Mouse (Mus musculus) CH12.LX (cell line): ENCODE results near the gene Ceacam20. TPM values are rescaled to one million over a fixed set of nuclear protein-coding genes. Genes with fewer than 3 reads are reported as not detected.
"Not testable (repeated sequence)": the region's sequence is repeated elsewhere in the genome, so short reads cannot be mapped to it uniquely, and the experiment has no call there.

ENCODE experiments used
- DNase-seq: peaks from one replicate; pipeline ENCODE4 v3.0.0-alpha.2; 2013; ENCODE audit errors: extremely low read depth
- H3K27ac ChIP-seq: 2 replicates; pipeline ENCODE4 v1.5.1; 2012; ENCODE audit warnings: low read depth, mild to moderate bottlenecking, control low read depth, moderate library complexity; ENCODE audit not compliant: insufficient read depth
- H3K27me3 ChIP-seq: replicated peaks from 2 replicates; pipeline ENCODE3; 2012; ENCODE audit warnings: inconsistent platforms
- H3K36me3 ChIP-seq, 2 experiments: replicated peaks in 1 of 2; 2 replicates each; pipeline versions ENCODE3 to v1.6.1; 2012; ENCODE audit warnings: inconsistent platforms in 1 of 2, low read length in 1 of 2, mild to moderate bottlenecking in 1 of 2, mixed read lengths in 1 of 2, moderate library complexity in 1 of 2; ENCODE audit not compliant: control insufficient read depth in 1 of 2, insufficient read depth in 1 of 2
- H3K4me1 ChIP-seq, 2 experiments: 2 replicates each; pipeline ENCODE4 v1.6.1; 2012; ENCODE audit warnings: inconsistent platforms in 1 of 2, moderate library complexity in 1 of 2; ENCODE audit not compliant: insufficient read depth in 2 of 2, control insufficient read depth in 1 of 2
- H3K4me2 ChIP-seq: 2 replicates; pipeline ENCODE4 v1.6.1; 2012; ENCODE audit warnings: low read depth, mild to moderate bottlenecking, control low read depth; ENCODE audit not compliant: poor library complexity, insufficient read depth, severe bottlenecking
- H3K4me3 ChIP-seq, 3 experiments: fragments of 150-350 bp in 1 of 3; sonication (generic) in 1 of 3; replicated peaks in 1 of 3; 2 replicates each; pipeline versions ENCODE3 to v1.5.1; 2011 to 2012; ENCODE audit warnings: low read depth in 2 of 3, low read length in 2 of 3, mild to moderate bottlenecking in 2 of 3, moderate library complexity in 2 of 3, control low read depth in 1 of 3, improper control_type of control experiment in 1 of 3, inconsistent platforms in 1 of 3, mixed read lengths in 1 of 3; ENCODE audit not compliant: poor library complexity in 1 of 3
- H3K79me2 ChIP-seq: replicated peaks from 2 replicates; pipeline ENCODE4 v1.6.1; 2012; ENCODE audit warnings: mild to moderate bottlenecking, moderate library complexity; ENCODE audit not compliant: control insufficient read depth, poor library complexity, insufficient read depth, severe bottlenecking; ENCODE audit errors: extremely low read depth
- H3K9ac ChIP-seq: 2 replicates; pipeline ENCODE4 v1.6.1; 2012; ENCODE audit warnings: low read depth, mild to moderate bottlenecking, control low read depth, moderate library complexity; ENCODE audit not compliant: insufficient read depth
- H3K9me3 ChIP-seq: replicated peaks from 2 replicates; pipeline ENCODE3; 2012; ENCODE audit warnings: low read length, inconsistent platforms, mixed read lengths
- BHLHE40 ChIP-seq: IDR thresholded peaks from 2 replicates; pipeline ENCODE4 v1.6.1; 2011; ENCODE audit warnings: mild to moderate bottlenecking, low read depth, low read length, improper control_type of control experiment
- CTCF ChIP-seq, 2 experiments: IDR thresholded peaks in 1 of 2; conservative IDR thresholded peaks in 1 of 2; 2 replicates each; pipeline ENCODE4 v1.5.1; 2011 to 2012; ENCODE audit warnings: low read depth in 2 of 2, low read length in 2 of 2, improper control_type of control experiment in 1 of 2, inconsistent platforms in 1 of 2, mild to moderate bottlenecking in 1 of 2, moderate library complexity in 1 of 2
- ELF1 ChIP-seq: IDR thresholded peaks from 2 replicates; pipeline ENCODE4 v1.6.1; 2014; ENCODE audit warnings: low read depth, mild to moderate bottlenecking, inconsistent platforms, low read length, improper control_type of control experiment
- GABPA ChIP-seq: IDR thresholded peaks from 2 replicates; pipeline ENCODE4 v1.6.1; 2012; ENCODE audit warnings: low read depth, low read length, improper control_type of control experiment, inconsistent platforms; ENCODE audit not compliant: insufficient replicate concordance
- HCFC1 ChIP-seq: IDR thresholded peaks from 2 replicates; pipeline ENCODE4 v1.6.1; 2012; ENCODE audit warnings: low read depth, mild to moderate bottlenecking, inconsistent platforms, low read length, improper control_type of control experiment
- JUN ChIP-seq: IDR thresholded peaks from 2 replicates; pipeline ENCODE4 v1.6.1; 2011; ENCODE audit warnings: low read depth, mild to moderate bottlenecking, low read length, improper control_type of control experiment, moderate library complexity; ENCODE audit not compliant: insufficient read depth
- JUND ChIP-seq: conservative IDR thresholded peaks from 2 replicates; pipeline ENCODE4 v1.6.1; 2011; ENCODE audit warnings: low read depth, low read length, improper control_type of control experiment
- MAFK ChIP-seq: IDR thresholded peaks from 2 replicates; pipeline ENCODE4 v1.6.1; 2011; ENCODE audit warnings: low read length, improper control_type of control experiment; ENCODE audit not compliant: insufficient replicate concordance
- MAZ ChIP-seq: IDR thresholded peaks from 2 replicates; pipeline ENCODE4 v1.6.1; 2012; ENCODE audit warnings: low read depth, mild to moderate bottlenecking, inconsistent platforms, low read length, improper control_type of control experiment, moderate library complexity
- MXI1 ChIP-seq: IDR thresholded peaks from 2 replicates; pipeline ENCODE4 v1.6.1; 2011; ENCODE audit warnings: mild to moderate bottlenecking, low read depth, low read length, improper control_type of control experiment
- NRF1 ChIP-seq: IDR thresholded peaks from 2 replicates; pipeline ENCODE4 v1.6.1; 2014; ENCODE audit warnings: low read depth, mild to moderate bottlenecking, inconsistent platforms, low read length, improper control_type of control experiment, moderate library complexity
- POLR2AphosphoS2 ChIP-seq: IDR thresholded peaks from 2 replicates; pipeline ENCODE4 v1.6.1; 2011; ENCODE audit warnings: low read depth, low read length, improper control_type of control experiment
- RAD21 ChIP-seq: IDR thresholded peaks from 2 replicates; pipeline ENCODE4 v1.6.1; 2011; ENCODE audit warnings: low read depth, mild to moderate bottlenecking, low read length, improper control_type of control experiment, moderate library complexity
- TBP ChIP-seq: conservative IDR thresholded peaks from 2 replicates; pipeline ENCODE4 v1.6.1; 2011; ENCODE audit warnings: low read depth, low read length, improper control_type of control experiment
- USF1 ChIP-seq: IDR thresholded peaks from 2 replicates; pipeline ENCODE4 v1.6.1; 2014; ENCODE audit warnings: low read depth, mild to moderate bottlenecking, inconsistent platforms, low read length, improper control_type of control experiment
- ZC3H11A ChIP-seq: IDR thresholded peaks from 2 replicates; pipeline ENCODE4 v1.6.1; 2012; ENCODE audit warnings: low read depth, mild to moderate bottlenecking, inconsistent platforms, low read length, improper control_type of control experiment
- ZNF384 ChIP-seq: IDR thresholded peaks from 2 replicates; pipeline ENCODE4 v1.6.1; 2012; ENCODE audit warnings: low read depth, low read length, improper control_type of control experiment, inconsistent platforms
- dilution Hi-C: fragments of 300-500 bp; cut with MboI; formaldehyde crosslinking; loops from 2 replicates; pipeline ENCODE4 v1.14.3; 2020; ENCODE audit warnings: low sequenced_read_pairs; ENCODE audit not compliant: extremely low pct_unique_long_range_greater_than_20kb, extremely low pct_ligation_motif_present
- in situ Hi-C: fragments of 300-500 bp; cut with MboI; formaldehyde crosslinking; loops from 3 replicates; pipeline ENCODE4 v1.14.3; 2019; ENCODE audit warnings: low sequenced_read_pairs, low pct_ligation_motif_present, low pct_unique_long_range_greater_than_20kb, mixed read lengths
- polyA plus RNA-seq: library from polyadenylated mRNA; unstranded; fragments of >175 nt; gene quantifications from 2 replicates; pipeline ENCODE4 v1.2.1, GENCODE M21; 2012; ENCODE audit warnings: low read depth; ENCODE audit not compliant: insufficient read length
- total RNA-seq, 2 experiments: library from RNA; depleted of rRNA; stranded (reverse); fragments of 300-350 nt in 1 of 2; fragments of >200 nt in 1 of 2; gene quantifications; 2 replicates each; pipeline ENCODE4 v1.2.3; 2012 to 2014

Ceacam20 gene
- total and polyA plus RNA-seq, 3 experiments = 1.8 to 5.8 (median 4.3) TPM

GRCm38 (mm10) chr7:19969541-19970090, 4.4 kb downstream of the Ceacam20 start:
- peaks cover 15% of the 10 kb centered on the region for H3K9me3 ChIP-seq
- dilution Hi-C loops (no loop called here), in situ Hi-C loops (no loop called here)
- H3K27me3 ChIP-seq = peaks cover 35% of the 10 kb centered on the region
- peaks cover 0 to 41% of the 10 kb centered on the region in 2 experiments for H3K36me3 ChIP-seq
- no peak overlapping the region for H3K9ac ChIP-seq
- H3K4me1 ChIP-seq = 0 out of 4 replicates have a peak, but pooled peaks cover 0 to 4% of the 10 kb centered on the region in 2 experiments
- H3K4me3 ChIP-seq = no peak overlapping the region
- H3K79me2 ChIP-seq = no peaks in the 10 kb centered on the region
- TF ChIP-seq MAZ (no peak), RAD21 (peak; percentile 8), CTCF (conservative IDR thresholded peaks at IDR 0.05 in 1 of 2, IDR thresholded peaks at IDR 0.05 in 1 of 2; ENCODE audit: low read depth in 2 of 2, low read length in 2 of 2) (peak; percentile 25 to 35; a peak in 2 of 4 replicates), JUN (no peak), MAFK (no peak), ZNF384 (no peak), JUND (no peak)
- H3K27ac ChIP-seq = no peak overlapping the region
- no peak overlapping the region for H3K4me2 ChIP-seq
- DNase-seq = peak; percentile 10

DNA sequence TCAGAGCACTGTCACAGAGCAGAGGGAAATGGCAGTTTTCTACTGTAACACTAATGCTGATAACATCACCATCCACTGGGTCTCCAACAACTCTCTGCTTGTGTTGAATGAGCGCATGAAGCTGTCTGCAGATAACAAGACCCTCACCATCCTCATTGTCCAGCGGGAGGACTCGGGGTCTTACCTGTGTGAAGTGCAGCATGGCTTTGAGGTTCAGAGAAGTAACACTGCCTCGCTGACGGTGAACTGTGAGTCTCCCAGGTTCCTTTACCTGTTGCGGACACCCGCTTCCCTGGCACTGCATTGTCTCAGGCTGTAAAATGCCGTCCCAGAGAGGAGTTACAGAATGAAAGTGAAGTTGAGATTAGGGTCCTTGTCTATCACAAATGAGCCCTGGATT, 5.0 kb downstream of the Ceacam20 start:
- Histone ChIP-seq H3K27ac (no peak overlapping the region), H3K36me3 (peaks cover 0 to 46% of the 10 kb centered on the region in 2 experiments), H3K9ac (no peak overlapping the region), H3K4me2 (no peak overlapping the region), H3K27me3 (peaks cover 35% of the 10 kb centered on the region), H3K79me2 (no peaks in the 10 kb centered on the region), H3K4me1 (no peaks in the 10 kb centered on the region), H3K4me3 (no peak overlapping the region), H3K9me3 (peaks cover 15% of the 10 kb centered on the region)
- DNase-seq = no peak
- dilution Hi-C loops = no loop called here
- in situ Hi-C loops = no loop called here
- no peak for TF ChIP-seq TBP

DNA sequence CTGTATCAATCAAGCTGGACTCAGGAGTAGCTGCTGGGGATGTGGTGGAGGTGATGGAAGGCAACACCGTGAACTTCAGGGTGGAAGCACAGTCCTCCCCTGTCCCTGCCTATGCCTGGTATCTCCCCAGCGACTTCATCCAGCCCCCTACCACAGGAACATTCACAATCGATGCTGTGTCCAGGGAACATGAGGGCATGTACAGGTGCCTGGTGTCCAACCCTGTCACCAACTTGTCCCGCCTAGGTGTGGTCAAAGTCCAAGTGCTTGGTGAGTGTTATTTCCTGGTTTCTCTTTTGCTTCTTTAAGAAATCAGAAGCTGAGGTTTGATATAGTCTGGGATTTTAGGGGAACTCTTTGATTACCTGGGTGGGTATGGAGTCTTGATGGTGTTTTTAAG, 6.3 kb downstream of the Ceacam20 start:
- H3K9ac ChIP-seq = no peak overlapping the region
- H3K36me3 ChIP-seq = peaks cover 0 to 47% of the 10 kb centered on the region in 2 experiments
- H3K9me3 ChIP-seq = peaks cover 15% of the 10 kb centered on the region
- no peak for DNase-seq
- TF ChIP-seq BHLHE40 (no peak), MAFK (no peak), NRF1 (no peak), HCFC1 (no peak), TBP (no peak), MXI1 (no peak), JUN (no peak), ELF1 (no peak), USF1 (no peak), JUND (no peak), POLR2AphosphoS2 (no peak), GABPA (no peak), ZC3H11A (no peak)
- no peaks in the 10 kb centered on the region for H3K79me2 ChIP-seq
- H3K4me1 ChIP-seq = no peaks in the 10 kb centered on the region
- no peak overlapping the region for H3K27ac ChIP-seq
- no peak overlapping the region for H3K4me2 ChIP-seq
- peaks cover 31% of the 10 kb centered on the region for H3K27me3 ChIP-seq
- dilution Hi-C loops (no loop called here), in situ Hi-C loops (no loop called here)
- no peak overlapping the region for H3K4me3 ChIP-seq

DNA sequence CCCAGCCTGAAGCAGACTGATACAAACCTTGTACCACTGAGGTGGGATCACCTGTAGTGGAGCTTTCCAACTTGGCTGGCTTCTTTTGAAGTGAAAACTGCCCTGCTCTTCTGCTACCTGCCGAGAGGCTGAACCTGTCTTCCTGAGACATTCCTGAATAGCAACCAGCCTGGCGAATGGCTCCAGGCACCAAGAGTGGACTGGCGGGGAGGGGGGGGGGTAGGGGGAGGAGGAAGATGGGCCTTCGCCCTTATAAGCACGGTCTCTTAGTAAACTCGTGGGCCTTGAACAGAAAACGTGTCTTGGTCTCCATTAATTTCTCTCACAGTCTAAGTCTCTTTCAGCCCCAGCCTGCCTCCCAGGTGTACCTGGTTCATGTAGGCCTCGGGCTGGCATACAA, 26.0 kb downstream of the Ceacam20 start, which contains the start of gene Nlrp9b:
Nlrp9b (plus strand) TSS at position 301 of the 400 bp plus-strand sequence.
- H3K4me2 ChIP-seq, H3K9ac ChIP-seq, H3K4me1 ChIP-seq, H3K36me3 ChIP-seq, H3K27me3 ChIP-seq, dilution Hi-C loops, H3K79me2 ChIP-seq, H3K9me3 ChIP-seq, H3K4me3 ChIP-seq, in situ Hi-C loops, DNase-seq, H3K27ac ChIP-seq: not testable (repeated sequence)
